ENCODE assay signal across 8 mouse cellular contexts in genomic region chr2:170219611-170220401, GRCm38 (mm10).
DNase-seq lines count a peak whose midpoint lies in the region; ATAC-seq lines count a peak whose summit lies in the region.

No protein-coding gene starts in this region.

- H3K27me3 ChIP-seq in megakaryocyte, embryonic 14.5 days (replicated peaks), result no peaks in the 10 kb centered on the region
- no peaks in the 10 kb centered on the region for H3K27me3 ChIP-seq in hindbrain, embryonic 10.5 days (ENCODE audit: insufficient read depth, poor library complexity, severe bottlenecking)
- H3K27me3 ChIP-seq in lung, embryonic 15.5 days, result no peaks in the 10 kb centered on the region
- H3K27me3 ChIP-seq in stomach, embryonic 16.5 days (ENCODE audit: control insufficient read depth, insufficient read depth, low read length), result no peaks in the 10 kb centered on the region

- peak overlapping the region; percentile 76 for H3K4me2 ChIP-seq in lung, embryonic 15.5 days
- H3K4me2 ChIP-seq in stomach, embryonic 16.5 days (ENCODE audit: low read depth, low read length), result peak overlapping the region; percentile 80

- H3K4me1 ChIP-seq in megakaryocyte, embryonic 14.5 days, result peaks cover 68% of the 10 kb centered on the region
- H3K4me1 ChIP-seq in hindbrain, embryonic 10.5 days (replicated peaks), result peaks cover 61% of the 10 kb centered on the region
- H3K4me1 ChIP-seq in lung, embryonic 15.5 days, result peaks cover 58% of the 10 kb centered on the region
- H3K4me1 ChIP-seq in stomach, embryonic 16.5 days (ENCODE audit: control insufficient read depth, insufficient read depth, low read length), result peaks cover 38% of the 10 kb centered on the region

- peak; percentile 73 for DNase-seq in embryo, embryonic 10.5 days (ENCODE audit: low spot score)
- peak; percentile 57 for DNase-seq in hindbrain, embryonic 10.5 days (ENCODE audit: low spot score)

- peak overlapping the region; percentile 37; the same call in 1 of the 2 replicates for H3K9ac ChIP-seq in lung, embryonic 15.5 days
- peak overlapping the region; percentile 65 for H3K9ac ChIP-seq in stomach, embryonic 16.5 days (ENCODE audit: low read length)

- H3K9me3 ChIP-seq in megakaryocyte, embryonic 14.5 days, result peaks cover 9% of the 10 kb centered on the region
- H3K9me3 ChIP-seq in hindbrain, embryonic 10.5 days, result peaks cover 4% of the 10 kb centered on the region
- H3K9me3 ChIP-seq in lung, embryonic 15.5 days, result no peaks in the 10 kb centered on the region
- H3K9me3 ChIP-seq in stomach, embryonic 16.5 days (replicated peaks; ENCODE audit: control insufficient read depth, low read length), result peaks cover 4% of the 10 kb centered on the region

- H3K4me3 ChIP-seq in megakaryocyte, embryonic 14.5 days (replicated peaks), result peak overlapping the region; percentile 90
- H3K4me3 ChIP-seq in hindbrain, embryonic 10.5 days, result peak overlapping the region; percentile 50
- H3K4me3 ChIP-seq in lung, embryonic 15.5 days, result peak overlapping the region; percentile 32
- peak overlapping the region; percentile 48 for H3K4me3 ChIP-seq in stomach, embryonic 16.5 days (replicated peaks; ENCODE audit: low read length)

- no peak for ATAC-seq in megakaryocyte, adult 5-6 weeks (ENCODE audit: poor library complexity, severe bottlenecking)
- ATAC-seq in lung, embryonic 15.5 days (ENCODE audit: borderline replicate concordance, extremely low read depth, low FRiP score, low TSS enrichment), result peak; percentile 21; the same call in 1 of the 2 replicates
- ATAC-seq in stomach, embryonic 16.5 days (ENCODE audit: insufficient read depth, low FRiP score), result no peak
- no peak for ATAC-seq in megakaryocyte progenitor cell, adult 5-6 weeks (replicated peaks; ENCODE audit: poor library complexity)
- ATAC-seq in cerebellum, adult (ENCODE audit: insufficient number of reproducible peaks, low FRiP score, low TSS enrichment), result no peak

- WGBS in hindbrain, embryonic 10.5 days, result under 1% methylated on average over 20 of the region's 20 CpGs
- 4% methylated on average over 20 of the region's 20 CpGs for WGBS in lung, embryonic 15.5 days
- WGBS in stomach, embryonic 16.5 days, result 9% methylated on average over 20 of the region's 20 CpGs

- peaks cover 3% of the 10 kb centered on the region for H3K36me3 ChIP-seq in megakaryocyte, embryonic 14.5 days (replicated peaks; ENCODE audit: low read length)
- H3K36me3 ChIP-seq in hindbrain, embryonic 10.5 days, result no peaks in the 10 kb centered on the region
- no peaks in the 10 kb centered on the region for H3K36me3 ChIP-seq in lung, embryonic 15.5 days
- no peaks in the 10 kb centered on the region for H3K36me3 ChIP-seq in stomach, embryonic 16.5 days (ENCODE audit: control insufficient read depth, insufficient read depth, low read length)

- H3K27ac ChIP-seq in hindbrain, embryonic 10.5 days, result peak overlapping the region; percentile 93
- H3K27ac ChIP-seq in lung, embryonic 15.5 days, result peak overlapping the region; percentile 89
- peak overlapping the region; percentile 74 for H3K27ac ChIP-seq in stomach, embryonic 16.5 days (ENCODE audit: low read length)

Comparison
In these comparisons a context has a peak if more than half of its experiments do, and no peak if none do; other contexts are left out.
1. H3K4me3 ChIP-seq: peak in every context shown above with its lines; median percentile 90 in megakaryocyte, embryonic 14.5 days; 50 in hindbrain, embryonic 10.5 days; 48 in stomach, embryonic 16.5 days; 32 in lung, embryonic 15.5 days.